Mouse (Mus musculus) MEL (cell line): Measurements from ENCODE around the gene Cd59a. TPM values are rescaled to one million over a fixed set of nuclear protein-coding genes. Genes with fewer than 3 reads are reported as not detected.

Experiments used
- DNase-seq: peaks from one replicate; pipeline ENCODE4 v3.0.0; 2011; ENCODE audit warnings: low read depth, low spot score
- H3K27ac ChIP-seq: 2 replicates; pipeline ENCODE4 v1.5.1; 2012; ENCODE audit warnings: low read depth, mild to moderate bottlenecking, control low read depth, low read length, moderate library complexity; ENCODE audit not compliant: control insufficient read depth
- H3K27me3 ChIP-seq, 2 experiments: fragments of 150-350 bp in 1 of 2; sonication (generic) in 1 of 2; 2 replicates each; pipeline ENCODE4 v1.6.1; 2012; ENCODE audit warnings: low read length in 2 of 2, mild to moderate bottlenecking in 2 of 2, improper control_type of control experiment in 1 of 2, moderate library complexity in 1 of 2; ENCODE audit not compliant: insufficient read depth in 2 of 2, control insufficient read depth in 1 of 2
- H3K36me3 ChIP-seq, 2 experiments: 2 replicates each; pipeline ENCODE4 v1.6.1; 2012 to 2014; ENCODE audit warnings: low read length in 2 of 2, improper control_type of control experiment in 1 of 2, inconsistent platforms in 1 of 2, mild to moderate bottlenecking in 1 of 2; ENCODE audit not compliant: insufficient read depth in 2 of 2, control insufficient read depth in 1 of 2
- H3K4me1 ChIP-seq, 2 experiments: fragments of 150-350 bp in 1 of 2; sonication (generic) in 1 of 2; 2 replicates each; pipeline ENCODE4 v1.6.1; 2012; ENCODE audit warnings: low read length in 2 of 2, improper control_type of control experiment in 1 of 2, mild to moderate bottlenecking in 1 of 2; ENCODE audit not compliant: insufficient read depth in 2 of 2, control insufficient read depth in 1 of 2
- H3K4me3 ChIP-seq, 2 experiments: fragments of 150-350 bp in 1 of 2; sonication (generic) in 1 of 2; 2 replicates each; pipeline ENCODE4 v1.5.1; 2012; ENCODE audit warnings: low read depth in 2 of 2, low read length in 2 of 2, mild to moderate bottlenecking in 2 of 2, moderate library complexity in 2 of 2, control low read depth in 1 of 2, improper control_type of control experiment in 1 of 2; ENCODE audit not compliant: control insufficient read depth in 1 of 2, insufficient read depth in 1 of 2
- H3K79me2 ChIP-seq: 2 replicates; pipeline ENCODE4 v1.6.1; 2012; ENCODE audit warnings: mild to moderate bottlenecking, low read length, moderate library complexity; ENCODE audit not compliant: control insufficient read depth, poor library complexity, insufficient read depth
- H3K9ac ChIP-seq: 2 replicates; pipeline ENCODE4 v1.6.1; 2012; ENCODE audit warnings: low read depth, mild to moderate bottlenecking, control low read depth, low read length, moderate library complexity; ENCODE audit not compliant: control insufficient read depth, poor library complexity, severe bottlenecking
- H3K9me3 ChIP-seq: fragments of 150-350 bp; sonication (generic); replicated peaks from 2 replicates; pipeline ENCODE4 v1.6.1; 2012; ENCODE audit warnings: mild to moderate bottlenecking, low read length, improper control_type of control experiment, moderate library complexity; ENCODE audit not compliant: insufficient read depth
- CHD2 ChIP-seq: IDR thresholded peaks from 2 replicates; pipeline ENCODE4 v1.6.1; 2011; ENCODE audit warnings: low read length, improper control_type of control experiment
- CTCF ChIP-seq, 3 experiments: IDR thresholded peaks in 2 of 3; conservative IDR thresholded peaks in 1 of 3; 2 replicates each; pipeline ENCODE4 v1.5.1; 2011 to 2012; ENCODE audit warnings: low read length in 3 of 3, low read depth in 2 of 3, mild to moderate bottlenecking in 2 of 3, improper control_type of control experiment in 1 of 3, inconsistent platforms in 1 of 3, mixed read lengths in 1 of 3, moderate library complexity in 1 of 3; ENCODE audit not compliant: control insufficient read depth in 1 of 3, insufficient read depth in 1 of 3, poor library complexity in 1 of 3, severe bottlenecking in 1 of 3
- E2F4 ChIP-seq: IDR thresholded peaks from 2 replicates; pipeline ENCODE4 v1.6.1; 2011; ENCODE audit warnings: low read depth, low read length, improper control_type of control experiment, borderline replicate concordance
- ELF1 ChIP-seq: IDR thresholded peaks from 2 replicates; pipeline ENCODE4 v1.6.1; 2014; ENCODE audit warnings: low read depth, mild to moderate bottlenecking, inconsistent platforms, low read length, improper control_type of control experiment, moderate library complexity
- EP300 ChIP-seq, 2 experiments: IDR thresholded peaks; 2 replicates each; pipeline ENCODE4 v1.6.1; 2011; ENCODE audit warnings: improper control_type of control experiment in 2 of 2, low read length in 2 of 2, low read depth in 1 of 2, mild to moderate bottlenecking in 1 of 2
- ETS1 ChIP-seq: IDR thresholded peaks from 2 replicates; pipeline ENCODE4 v1.6.1; 2012; ENCODE audit warnings: low read depth, mild to moderate bottlenecking, inconsistent platforms, low read length, improper control_type of control experiment, moderate library complexity
- GATA1 ChIP-seq: IDR thresholded peaks from 2 replicates; pipeline ENCODE4 v1.6.1; 2011; ENCODE audit warnings: low read depth, low read length, improper control_type of control experiment
- MAX ChIP-seq: IDR thresholded peaks from 2 replicates; pipeline ENCODE4 v1.6.1; 2011; ENCODE audit warnings: low read length, improper control_type of control experiment
- MXI1 ChIP-seq: IDR thresholded peaks from 2 replicates; pipeline ENCODE4 v1.6.1; 2011; ENCODE audit warnings: mild to moderate bottlenecking, low read depth, low read length, improper control_type of control experiment
- MYB ChIP-seq: IDR thresholded peaks from 2 replicates; pipeline ENCODE4 v1.6.1; 2011; ENCODE audit warnings: mild to moderate bottlenecking, low read depth, low read length, improper control_type of control experiment
- NELFE ChIP-seq: IDR thresholded peaks from 2 replicates; pipeline ENCODE4 v1.6.1; 2011; ENCODE audit warnings: low read depth, low read length, improper control_type of control experiment
- POLR2A ChIP-seq, 2 experiments: IDR thresholded peaks; 2 replicates each; pipeline ENCODE4 v1.6.1; 2011 to 2012; ENCODE audit warnings: low read length in 2 of 2, mild to moderate bottlenecking in 2 of 2, control low read depth in 1 of 2, improper control_type of control experiment in 1 of 2, low read depth in 1 of 2, moderate library complexity in 1 of 2; ENCODE audit not compliant: control insufficient read depth in 1 of 2, insufficient read depth in 1 of 2, poor library complexity in 1 of 2
- POLR2AphosphoS2 ChIP-seq: IDR thresholded peaks from 2 replicates; pipeline ENCODE4 v1.6.1; 2011; ENCODE audit warnings: low read length, improper control_type of control experiment
- RAD21 ChIP-seq: IDR thresholded peaks from 2 replicates; pipeline ENCODE4 v1.6.1; 2011; ENCODE audit warnings: mild to moderate bottlenecking, low read depth, low read length, improper control_type of control experiment
- RCOR1 ChIP-seq: IDR thresholded peaks from 2 replicates; pipeline ENCODE4 v1.6.1; 2012; ENCODE audit warnings: low read depth, mild to moderate bottlenecking, inconsistent platforms, low read length, improper control_type of control experiment
- SIN3A ChIP-seq: IDR thresholded peaks from 2 replicates; pipeline ENCODE4 v1.6.1; 2012; ENCODE audit warnings: low read length, improper control_type of control experiment, inconsistent platforms
- TBP ChIP-seq: IDR thresholded peaks from 2 replicates; pipeline ENCODE4 v1.8.0; 2011; ENCODE audit warnings: low read depth, low read length, improper control_type of control experiment
- TCF12 ChIP-seq: IDR thresholded peaks from 2 replicates; pipeline ENCODE4 v1.6.1; 2014; ENCODE audit warnings: low read depth, mild to moderate bottlenecking, inconsistent platforms, low read length, improper control_type of control experiment, moderate library complexity
- UBTF ChIP-seq: IDR thresholded peaks from 2 replicates; pipeline ENCODE4 v1.6.1; 2012; ENCODE audit warnings: low read depth, mild to moderate bottlenecking, inconsistent platforms, low read length, improper control_type of control experiment, moderate library complexity, borderline replicate concordance; ENCODE audit not compliant: insufficient read depth
- USF2 ChIP-seq, 2 experiments: IDR thresholded peaks; 2 replicates each; pipeline ENCODE4 v1.6.1; 2011 to 2012; ENCODE audit warnings: improper control_type of control experiment in 2 of 2, low read length in 2 of 2, borderline replicate concordance in 1 of 2, inconsistent platforms in 1 of 2, low read depth in 1 of 2, mild to moderate bottlenecking in 1 of 2; ENCODE audit not compliant: insufficient read depth in 1 of 2
- ZC3H11A ChIP-seq: IDR thresholded peaks from 2 replicates; pipeline ENCODE4 v1.6.1; 2012; ENCODE audit warnings: low read depth, mild to moderate bottlenecking, inconsistent platforms, low read length, improper control_type of control experiment
- ZMIZ1 ChIP-seq: IDR thresholded peaks from 2 replicates; pipeline ENCODE4 v1.6.1; 2012; ENCODE audit warnings: low read depth, mild to moderate bottlenecking, inconsistent platforms, low read length, improper control_type of control experiment, moderate library complexity
- ZNF384 ChIP-seq: IDR thresholded peaks from 2 replicates; pipeline ENCODE4 v1.6.1; 2012; ENCODE audit warnings: low read depth, mild to moderate bottlenecking, inconsistent platforms, low read length, improper control_type of control experiment
- polyA plus RNA-seq, 2 experiments: library from polyadenylated mRNA; stranded (reverse) in 1 of 2; unstranded in 1 of 2; fragments of >175 nt in 1 of 2; fragments of >200 nt in 1 of 2; gene quantifications; 2 replicates each; pipeline versions ENCODE4 v1.2.1 to v1.2.4; 2012; ENCODE audit warnings: low replicate concordance in 2 of 2, low read depth in 1 of 2; ENCODE audit not compliant: insufficient read length in 2 of 2, insufficient read depth in 1 of 2, missing spikeins in 1 of 2
- total RNA-seq: library from RNA; depleted of rRNA; stranded (reverse); fragments of 300-350 nt; gene quantifications from 2 replicates; pipeline ENCODE4 v1.2.3, GENCODE M21; 2012; rRNA removed

Cd59a gene
- total RNA-seq (0.08 TPM in 1 of 2 replicates, not detected in the other), polyA plus RNA-seq (under 1 TPM in 1 of 2 experiments, not detected in 1; 0.96 TPM)

GRCm38 (mm10) chr2:104095741-104096213 lies at the start of gene Cd59a:
Cd59a (plus strand) TSS chr2:104095801.
- Histone ChIP-seq H3K4me3 (no peak within 1 kb of the TSS), H3K27me3 (no peaks in the 10 kb centered on the region), H3K9ac (no peak within 1 kb of the TSS), H3K9me3 (no peaks in the 10 kb centered on the region), H3K36me3 (peaks cover 0 to 27% of the 10 kb centered on the region in 2 experiments; a peak in 2 of 4 replicates), H3K27ac (no peak within 1 kb of the TSS), H3K79me2 (no peaks in the 10 kb centered on the region), H3K4me1 (peaks cover 22 to 31% of the 10 kb centered on the region in 2 experiments)
- peak; percentile 86 for DNase-seq
- no peak for TF ChIP-seq CTCF (IDR thresholded peaks at IDR 0.05 in 2 of 3, conservative IDR thresholded peaks at IDR 0.05 in 1 of 3; ENCODE audit: control insufficient read depth in 1 of 3, insufficient read depth in 1 of 3, low read depth in 2 of 3, low read length in 3 of 3, poor library complexity in 1 of 3, severe bottlenecking in 1 of 3)
- no peak for TF ChIP-seq MXI1
- no peak for TF ChIP-seq CHD2
- TF ChIP-seq E2F4 = no peak
- TF ChIP-seq UBTF = no peak
- TF ChIP-seq RAD21 = no peak
- no peak for TF ChIP-seq ELF1
- no peak for TF ChIP-seq ETS1
- no peak for TF ChIP-seq POLR2AphosphoS2
- no peak for TF ChIP-seq RCOR1
- no peak for TF ChIP-seq SIN3A
- TF ChIP-seq TCF12 = no peak

GRCm38 (mm10) chr2:104058381-104058780 lies 37.2 kb upstream of the Cd59a start:
- Histone ChIP-seq H3K27ac (no peak overlapping the region), H3K79me2 (no peaks in the 10 kb centered on the region), H3K9ac (no peak overlapping the region)

GRCm38 (mm10) chr2:104058954-104059353 lies 36.6 kb upstream of the Cd59a start:
- no peaks in the 10 kb centered on the region for H3K27me3 ChIP-seq
- H3K4me1 ChIP-seq = no peaks in the 10 kb centered on the region
- H3K79me2 ChIP-seq = no peaks in the 10 kb centered on the region
- no peak for DNase-seq
- no peak overlapping the region for H3K9ac ChIP-seq
- H3K9me3 ChIP-seq = no peaks in the 10 kb centered on the region
- H3K36me3 ChIP-seq = peaks cover 2 to 12% of the 10 kb centered on the region in 2 experiments; a peak in 3 of 4 replicates
- no peak overlapping the region for H3K4me3 ChIP-seq
- no peak overlapping the region for H3K27ac ChIP-seq
- TF ChIP-seq SIN3A (no peak), ZMIZ1 (no peak), E2F4 (no peak), TBP (no peak), NELFE (no peak), POLR2A (IDR thresholded peaks at IDR 0.05; ENCODE audit: control insufficient read depth in 1 of 2, insufficient read depth in 1 of 2, low read depth in 1 of 2, low read length in 2 of 2, poor library complexity in 1 of 2) (no peak), MYB (no peak), ZNF384 (no peak), ZC3H11A (no peak), MAX (no peak), GATA1 (no peak), EP300 (IDR thresholded peaks at IDR 0.05; ENCODE audit: low read depth in 1 of 2, low read length in 2 of 2) (no peak), CTCF (IDR thresholded peaks at IDR 0.05 in 2 of 3, conservative IDR thresholded peaks at IDR 0.05 in 1 of 3; ENCODE audit: control insufficient read depth in 1 of 3, insufficient read depth in 1 of 3, low read depth in 2 of 3, low read length in 3 of 3, poor library complexity in 1 of 3, severe bottlenecking in 1 of 3) (no peak), UBTF (no peak), TCF12 (no peak), USF2 (IDR thresholded peaks at IDR 0.05; ENCODE audit: borderline replicate concordance in 1 of 2, insufficient read depth in 1 of 2, low read depth in 1 of 2, low read length in 2 of 2) (no peak)

More at GRCm38 (mm10) chr2:104058381-104058780, 37.2 kb upstream of the Cd59a start:
- H3K9me3 ChIP-seq = no peaks in the 10 kb centered on the region
- H3K27me3 ChIP-seq = no peaks in the 10 kb centered on the region
- no peaks in the 10 kb centered on the region for H3K4me1 ChIP-seq
- TF ChIP-seq TBP = no peak
- no peak for TF ChIP-seq POLR2AphosphoS2
- no peak for TF ChIP-seq UBTF
- TF ChIP-seq MYB = no peak
- no peak for TF ChIP-seq GATA1
- TF ChIP-seq, all 39 proteins: peak for 0
- DNase-seq = no peak
- H3K4me3 ChIP-seq = no peak overlapping the region
- H3K36me3 ChIP-seq = peaks cover 2 to 12% of the 10 kb centered on the region in 2 experiments; a peak in 3 of 4 replicates
